Mouse (Mus musculus) right cerebral cortex, adult 2 months (tissue): ENCODE results near the gene St6galnac3.

Experiments used
- DNase-seq, 2 experiments: peaks; one replicate each; pipeline ENCODE4 v3.0.0; 2021 to 2022; ENCODE audit warnings: low spot score in 2 of 2

The St6galnac3 gene

DNA sequence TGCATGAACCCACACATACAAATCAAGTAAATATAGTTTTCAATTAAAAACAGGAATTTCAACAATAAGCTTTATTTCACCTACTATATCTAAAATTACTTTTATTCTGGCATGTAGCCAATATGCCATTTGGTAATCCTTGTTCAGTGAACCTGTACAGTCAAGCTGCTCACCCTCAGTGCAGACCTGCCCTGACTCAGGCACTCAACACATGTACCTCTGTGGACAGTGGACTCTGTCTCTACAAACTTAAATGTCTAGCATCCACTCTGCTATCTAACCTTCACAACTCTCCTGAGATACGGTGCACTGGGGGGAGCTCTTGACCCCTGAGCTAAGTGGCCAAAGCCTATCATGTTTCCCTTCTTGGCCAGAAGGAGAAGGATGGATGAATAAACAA lies 137.4 kb downstream of the St6galnac3 start:
- DNase-seq, result no peak

DNA sequence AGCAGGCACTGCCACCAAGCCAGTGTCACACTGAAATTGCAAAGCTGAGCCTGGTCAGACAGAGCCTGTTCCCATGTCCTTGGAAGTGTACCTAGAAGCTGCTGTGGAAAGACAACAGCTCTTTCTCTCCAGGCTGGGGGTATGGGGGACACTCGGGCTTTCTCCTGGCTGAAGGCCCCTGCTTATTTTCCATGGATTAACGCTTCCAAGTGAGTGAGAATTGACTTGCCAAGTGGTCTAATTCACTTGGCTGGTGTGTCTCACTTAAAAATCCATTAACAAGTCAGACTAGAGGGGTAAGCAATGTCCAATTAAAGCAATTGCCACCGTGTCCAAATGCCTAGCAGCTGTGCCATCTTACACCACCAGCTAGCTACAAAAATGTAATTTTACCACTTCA lies 140.1 kb downstream of the St6galnac3 start:
- DNase-seq, result no peak

DNA sequence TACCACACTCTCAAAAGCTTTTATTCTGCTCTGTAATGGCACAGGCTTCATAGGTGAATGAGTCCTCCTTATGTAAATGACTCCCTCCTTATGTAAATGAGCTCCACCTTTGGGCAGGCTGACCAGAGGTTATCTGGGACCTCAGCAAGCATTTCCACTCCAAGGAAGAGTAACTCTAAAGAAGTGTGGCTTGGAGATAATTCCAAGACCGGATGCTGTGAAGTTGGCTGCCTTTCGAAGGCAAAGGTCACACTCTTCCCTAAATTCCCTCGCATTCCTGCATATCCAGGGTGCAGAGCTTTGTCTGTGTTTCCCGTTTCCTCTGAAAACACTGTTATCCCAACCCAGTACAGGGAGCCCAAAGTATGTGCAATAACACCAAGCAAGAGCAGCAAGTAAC lies 142.9 kb downstream of the St6galnac3 start:
- no peak for DNase-seq

DNA sequence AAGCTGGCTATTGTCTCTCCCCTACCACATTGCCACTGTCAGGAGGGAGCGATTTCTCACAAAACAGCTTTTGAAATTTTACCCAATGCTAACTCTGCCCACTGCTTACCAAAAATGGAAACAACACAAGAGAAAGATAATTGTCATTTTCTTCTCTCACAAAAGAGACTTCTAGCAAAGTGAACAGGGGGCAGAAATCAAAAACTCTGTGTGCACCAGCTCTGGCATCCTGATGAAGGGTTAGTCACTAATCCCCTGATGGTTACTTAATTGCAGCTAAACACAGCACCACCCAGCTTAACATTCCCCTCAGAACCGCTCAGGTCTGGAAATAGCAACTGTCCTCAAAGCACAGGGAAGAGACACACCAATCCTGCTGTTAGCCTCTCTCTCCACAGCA lies 144.3 kb downstream of the St6galnac3 start:
- peak; percentile 42 to 44 for DNase-seq

GRCm38 (mm10) chr3:153580136-153580535 lies 144.8 kb downstream of the St6galnac3 start:
- DNase-seq, result no peak

DNA sequence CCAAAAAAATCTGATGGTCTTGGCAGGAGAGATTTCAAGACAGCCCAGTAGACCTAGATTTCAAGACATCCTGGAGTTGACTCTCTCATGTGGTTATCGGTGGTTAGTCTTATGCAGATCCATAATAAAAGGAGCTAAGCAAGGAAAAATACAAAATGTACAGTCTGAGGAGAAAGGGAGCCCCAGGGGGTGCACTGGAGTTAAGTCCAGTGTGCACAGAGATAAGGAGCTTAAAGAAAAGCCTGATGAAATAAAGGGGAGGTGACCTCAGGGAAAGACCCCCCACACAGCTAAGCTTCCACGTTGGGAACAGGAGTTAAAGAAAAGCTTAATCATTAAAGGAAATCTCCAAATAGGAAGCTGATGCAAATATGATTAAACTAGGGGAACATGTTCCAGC lies 147.7 kb downstream of the St6galnac3 start:
- no peak for DNase-seq

- peak; percentile 61 to 69 for DNase-seq
These were observed 153.8 kb downstream of the St6galnac3 start for GRCm38 (mm10) chr3:153571152-153571551.

- DNase-seq, result no peak
These were observed 156.2 kb downstream of the St6galnac3 start for GRCm38 (mm10) chr3:153568815-153569214.

- DNase-seq, result peak; percentile 52 to 59
These were observed 157.1 kb downstream of the St6galnac3 start for GRCm38 (mm10) chr3:153567913-153568312.

- DNase-seq, result peak in 1 of 2 experiments; percentile 25
These were observed 157.5 kb downstream of the St6galnac3 start for GRCm38 (mm10) chr3:153567512-153567911.

GRCm38 (mm10) chr3:153566100-153566499 lies 158.9 kb downstream of the St6galnac3 start:
- no peak for DNase-seq

DNA sequence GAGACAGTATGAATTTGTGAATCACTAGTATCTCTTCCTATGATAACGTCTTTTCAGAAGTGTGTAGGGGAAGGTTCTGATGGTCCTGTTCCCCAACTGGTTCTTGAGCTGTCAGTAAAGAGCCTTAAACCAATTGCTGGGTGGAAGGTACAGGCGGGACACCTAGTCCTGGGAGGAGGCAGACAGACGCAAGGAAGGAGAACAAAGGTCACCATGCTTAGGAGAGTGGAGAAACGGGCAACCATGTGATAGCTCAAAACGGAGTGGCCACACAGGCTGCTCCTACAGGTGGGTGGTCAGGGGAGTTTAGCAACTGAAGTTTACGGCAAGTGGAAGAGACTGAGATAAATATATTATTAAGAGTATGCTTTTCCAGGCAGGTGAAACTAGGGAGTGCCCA lies 164.1 kb downstream of the St6galnac3 start:
- no peak for DNase-seq

- DNase-seq, result no peak
These were observed 165.4 kb downstream of the St6galnac3 start for GRCm38 (mm10) chr3:153559586-153559985.

DNA sequence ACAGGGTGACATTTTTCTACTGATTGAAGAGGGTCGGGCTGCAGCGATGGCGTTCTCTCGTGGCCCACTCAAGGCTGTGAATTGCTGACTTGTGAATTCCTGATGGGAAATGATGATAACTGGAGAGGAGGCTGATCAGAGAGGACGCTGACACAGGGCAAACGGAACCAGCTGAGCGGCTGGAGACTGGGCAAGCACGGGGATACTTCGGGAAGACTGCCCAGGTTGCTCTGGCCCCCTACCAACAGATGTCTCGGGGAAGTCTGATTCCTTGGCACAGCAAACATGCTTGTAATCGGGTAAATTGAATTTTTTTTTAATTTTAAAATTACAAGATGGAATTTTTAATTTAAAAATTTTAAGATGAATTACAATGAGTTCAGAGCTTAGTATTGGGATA lies 168.4 kb downstream of the St6galnac3 start:
- DNase-seq, result no peak

GRCm38 (mm10) chr3:153553712-153554111 lies 171.3 kb downstream of the St6galnac3 start:
- DNase-seq, result no peak

GRCm38 (mm10) chr3:153553226-153553625 lies 171.7 kb downstream of the St6galnac3 start:
- DNase-seq, result no peak

DNA sequence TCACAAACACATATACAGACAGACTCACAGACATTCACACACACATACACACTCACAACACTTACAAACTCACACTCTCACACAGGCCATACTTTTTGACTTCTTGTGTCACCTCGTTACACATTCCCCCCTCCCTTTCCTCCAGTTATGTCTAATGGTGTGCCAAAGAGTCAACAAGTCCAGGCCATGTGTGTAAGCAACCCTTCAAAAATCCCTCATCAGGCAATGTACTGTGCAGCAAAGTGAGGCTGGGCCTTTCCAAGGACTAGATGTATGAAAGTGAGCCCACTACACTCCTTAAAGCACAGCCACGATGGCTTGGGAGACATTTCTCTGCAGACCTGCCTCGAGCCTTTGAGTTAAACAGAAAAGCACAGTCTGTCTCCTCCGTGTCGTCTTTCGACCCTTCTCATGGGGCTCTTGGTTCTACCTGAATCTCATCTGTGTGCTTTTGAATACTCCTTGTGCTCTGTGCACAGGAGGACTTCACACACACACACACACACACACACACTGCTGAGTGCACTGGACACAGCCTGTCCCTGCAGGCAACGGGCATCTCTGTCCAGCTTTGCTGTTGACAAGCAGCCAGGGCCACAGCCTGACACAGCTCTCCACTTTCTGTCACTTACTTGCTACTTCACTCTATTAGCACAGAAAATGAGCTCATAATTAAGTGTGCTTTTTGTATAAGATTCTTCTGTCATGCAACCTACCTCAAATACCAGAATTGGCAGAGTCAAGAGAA lies 177.9 kb downstream of the St6galnac3 start:
- no peak for DNase-seq

- no peak for DNase-seq
These were observed 185.1 kb downstream of the St6galnac3 start for GRCm38 (mm10) chr3:153539851-153540250.

DNA sequence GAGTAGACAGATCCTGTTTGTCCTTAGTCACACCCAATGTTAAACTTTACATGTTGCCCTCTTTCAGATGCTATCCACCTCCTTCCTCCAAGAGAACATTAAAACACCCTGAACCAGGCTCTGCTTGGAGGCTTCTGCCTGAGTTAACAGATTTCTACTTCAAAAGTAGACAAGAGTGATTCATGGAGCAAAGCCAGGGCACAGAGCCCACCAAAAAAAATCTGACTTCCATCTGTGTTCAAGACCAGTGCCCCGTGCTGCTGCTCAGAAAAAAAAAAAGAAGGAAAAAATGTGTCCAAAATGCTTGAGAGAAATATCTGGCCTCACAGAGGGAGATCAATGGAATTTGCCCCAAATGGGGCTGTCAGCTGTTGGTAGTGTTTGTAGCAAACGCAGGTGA lies 186.6 kb downstream of the St6galnac3 start:
- no peak for DNase-seq

DNA sequence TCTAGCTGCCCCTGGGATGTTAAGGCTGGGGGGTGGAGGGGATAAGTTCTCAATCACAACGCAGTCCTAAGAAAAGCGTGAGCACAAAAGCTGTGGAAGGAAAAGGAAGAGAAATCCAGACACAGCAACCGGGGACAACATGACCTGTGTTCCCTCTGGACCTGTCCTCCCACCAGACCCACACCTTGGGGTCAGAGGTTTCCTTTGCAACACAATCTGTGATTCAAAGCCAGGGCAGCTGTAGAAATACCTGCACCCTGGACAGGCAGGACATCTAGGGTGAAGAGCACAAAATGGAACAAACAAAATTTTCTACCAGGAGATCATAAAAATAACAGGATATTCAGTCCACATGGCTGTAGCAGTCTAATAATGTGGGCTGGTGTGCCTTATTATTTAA lies 187.5 kb downstream of the St6galnac3 start:
- DNase-seq, result no peak

GRCm38 (mm10) chr3:153536260-153536659 lies 188.7 kb downstream of the St6galnac3 start:
- no peak for DNase-seq

GRCm38 (mm10) chr3:153529174-153529573 lies 195.8 kb downstream of the St6galnac3 start:
- DNase-seq, result no peak

- DNase-seq, result peak; percentile 27 to 35
These were observed 199.7 kb downstream of the St6galnac3 start for GRCm38 (mm10) chr3:153525151-153525768.
